Mouse (Mus musculus): ENCODE data around the gene Peg10. TPM values are rescaled to one million over a fixed set of nuclear protein-coding genes. Genes with fewer than 3 reads are reported as not detected.

Peg10 gene
- polyA plus RNA-seq (2012), result not detected in 2 replicates

DNA sequence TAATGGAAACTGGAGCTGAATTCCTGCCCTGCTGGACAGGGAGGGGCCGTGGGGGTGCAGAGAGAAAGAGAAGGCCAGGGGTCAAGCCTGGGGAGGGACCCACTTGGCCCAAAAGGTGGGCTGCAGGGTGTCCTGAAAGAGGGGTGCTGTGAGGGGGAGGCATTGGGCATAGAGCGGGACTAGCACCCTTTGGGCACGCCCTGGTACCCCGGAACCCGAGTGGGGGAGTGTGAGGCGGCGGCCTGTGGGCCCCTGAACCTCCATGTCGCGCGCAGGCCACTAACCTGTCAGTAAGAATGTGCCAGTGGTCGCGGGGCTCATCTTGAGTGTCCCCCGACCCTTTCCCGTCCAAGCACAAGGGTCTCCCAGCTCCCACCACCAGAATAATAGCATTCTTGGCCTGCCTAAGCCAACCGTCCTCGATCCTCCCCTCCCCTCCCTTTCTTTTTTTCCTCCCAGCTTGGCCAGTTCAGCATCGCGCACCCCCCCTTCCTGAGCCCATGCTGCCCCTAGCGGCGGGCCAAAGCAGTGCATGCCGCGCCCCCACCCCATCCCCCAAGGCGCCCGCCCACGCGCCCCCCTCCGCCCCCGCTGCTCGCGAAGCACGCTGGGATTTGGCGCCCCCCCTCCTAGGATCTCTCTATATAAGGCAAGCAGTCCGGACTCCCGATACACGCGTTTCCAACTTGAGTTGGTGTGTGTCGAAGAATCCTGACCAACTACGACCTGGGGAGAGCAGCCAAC, at the start of gene Peg10, which contains the start of gene Sgce:
Gene Peg10 (plus strand): TSS at position 611 of the 744 bp plus-strand sequence.
Gene Sgce (minus strand): TSS at position 512 of the 744 bp plus-strand sequence.
- no peak for TF ChIP-seq GATA1 (IDR thresholded peaks at IDR 0.05; ENCODE audit: low read length)

DNA sequence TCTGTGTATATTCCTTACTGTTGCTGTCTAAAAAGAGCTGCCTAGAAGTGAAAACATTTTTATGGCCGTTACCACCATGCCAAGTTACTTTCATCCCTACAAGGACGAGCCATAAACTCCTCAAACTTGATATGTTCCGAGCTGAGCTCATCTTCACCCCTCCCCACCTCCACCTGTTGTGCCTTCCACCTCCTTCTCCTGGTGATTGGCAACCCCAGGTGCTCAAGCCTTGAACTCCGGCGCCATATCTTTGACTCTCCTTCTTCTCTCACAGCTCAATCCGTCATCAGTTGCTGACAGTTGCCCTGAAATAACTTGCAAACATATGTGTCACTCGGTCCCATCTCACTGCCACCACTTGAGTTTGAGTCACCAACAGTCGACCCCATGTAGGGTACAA, 45.5 kb upstream of the Peg10 start:
- no peak for TF ChIP-seq GATA1 (IDR thresholded peaks at IDR 0.05; ENCODE audit: low read length)

DNA sequence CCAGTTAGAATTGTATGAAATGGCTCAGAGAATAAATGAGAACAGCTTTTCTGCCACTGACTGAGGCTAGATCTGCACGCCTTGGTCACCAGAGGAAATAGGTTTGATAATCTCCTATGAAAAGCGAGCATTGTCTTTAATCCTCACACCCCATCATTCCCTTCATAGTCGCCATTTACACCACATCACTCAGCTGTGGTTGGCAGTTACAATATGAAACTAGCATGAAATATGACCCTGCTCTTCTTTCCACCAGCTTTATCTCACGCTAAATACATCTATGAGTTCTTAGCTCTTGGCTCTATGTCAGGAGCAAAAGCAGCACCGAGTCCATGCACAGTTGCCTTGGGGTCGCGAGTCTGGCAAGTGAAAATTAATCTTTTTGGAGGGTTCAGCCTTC, 43.2 kb upstream of the Peg10 start:
- no peak for TF ChIP-seq GATA1 (IDR thresholded peaks at IDR 0.05; ENCODE audit: low read length)

DNA sequence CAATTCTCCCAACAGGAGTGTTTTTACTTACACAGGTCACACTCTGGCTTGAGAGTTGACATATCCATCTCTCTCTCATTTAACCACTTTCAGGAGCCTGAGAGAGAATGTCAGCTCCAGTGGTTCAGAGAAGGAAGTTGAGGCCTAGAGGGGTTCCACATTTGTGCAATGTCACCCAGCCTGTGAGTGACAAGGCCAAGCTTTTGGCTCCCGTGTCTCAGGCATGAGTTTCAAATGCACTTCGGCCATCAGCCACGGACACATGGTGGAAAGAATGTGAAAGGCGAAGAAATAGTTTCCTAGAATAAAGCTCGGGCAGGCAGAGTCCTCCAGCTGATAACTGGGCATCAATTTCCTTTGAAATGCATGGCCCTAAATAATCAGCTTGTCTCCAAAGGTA, 40.7 kb upstream of the Peg10 start:
- no peak for TF ChIP-seq GATA1 (IDR thresholded peaks at IDR 0.05; ENCODE audit: low read length)

DNA sequence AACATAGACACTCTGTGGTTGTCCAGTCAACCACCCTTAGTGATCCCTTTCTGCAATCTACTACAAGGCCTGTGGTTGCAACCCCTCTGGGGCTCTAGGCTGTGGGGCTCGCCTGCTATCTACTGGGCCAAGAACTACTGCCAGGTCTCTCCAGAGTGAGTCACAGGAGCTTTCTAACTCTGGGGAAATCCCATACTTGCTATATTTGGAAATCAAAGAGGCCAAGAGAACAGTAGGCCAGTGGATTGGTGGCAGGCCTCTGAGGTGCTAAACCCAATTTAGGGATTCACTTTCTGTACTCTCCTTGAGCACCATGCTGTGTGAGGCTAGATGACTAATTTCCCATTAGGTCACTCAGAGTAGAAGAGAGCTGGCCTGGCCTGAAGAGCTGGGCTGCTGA, 38.1 kb upstream of the Peg10 start:
- TF ChIP-seq GATA1 (IDR thresholded peaks at IDR 0.05; ENCODE audit: low read length), result no peak

DNA sequence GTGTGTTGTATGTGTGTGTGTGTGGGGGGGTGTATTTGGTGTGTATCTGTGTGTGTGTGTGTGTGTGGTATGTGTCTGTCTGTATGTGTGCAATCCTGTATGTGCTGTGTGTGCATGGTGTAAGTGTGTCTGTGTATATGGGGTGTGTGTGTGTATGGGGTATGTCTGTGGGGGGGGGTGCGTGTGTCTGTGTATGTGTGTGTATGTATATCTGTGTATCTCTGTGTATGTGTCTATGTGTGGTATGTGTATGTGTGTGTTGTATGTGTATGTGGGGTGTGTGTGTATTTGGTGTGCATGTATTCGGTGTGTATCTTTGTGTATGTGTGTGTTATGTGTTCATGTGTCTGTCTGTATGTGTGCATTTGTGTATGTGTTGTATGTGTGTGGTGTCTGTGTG, 30.9 kb upstream of the Peg10 start:
- TF ChIP-seq GATA1 (IDR thresholded peaks at IDR 0.05; ENCODE audit: low read length), result no peak

DNA sequence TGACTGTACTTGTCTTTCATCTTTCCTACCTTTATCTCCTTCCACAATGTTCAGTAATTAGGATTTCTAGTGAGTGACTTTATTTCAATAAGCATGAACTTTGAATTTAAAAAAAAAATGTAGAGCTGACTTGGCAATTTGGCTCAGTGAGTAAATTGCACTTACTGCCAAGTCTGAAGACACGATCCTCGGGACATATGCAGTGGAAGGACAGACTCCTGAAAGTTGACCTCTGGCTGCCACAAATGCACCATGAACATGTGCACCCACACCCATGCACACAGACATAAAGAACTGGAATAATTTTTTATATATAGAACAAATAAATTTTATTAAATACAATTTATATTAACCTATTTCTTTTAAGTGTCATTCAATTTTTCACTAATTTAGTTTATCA, 29.8 kb upstream of the Peg10 start:
- no peak for TF ChIP-seq GATA1 (IDR thresholded peaks at IDR 0.05; ENCODE audit: low read length)

DNA sequence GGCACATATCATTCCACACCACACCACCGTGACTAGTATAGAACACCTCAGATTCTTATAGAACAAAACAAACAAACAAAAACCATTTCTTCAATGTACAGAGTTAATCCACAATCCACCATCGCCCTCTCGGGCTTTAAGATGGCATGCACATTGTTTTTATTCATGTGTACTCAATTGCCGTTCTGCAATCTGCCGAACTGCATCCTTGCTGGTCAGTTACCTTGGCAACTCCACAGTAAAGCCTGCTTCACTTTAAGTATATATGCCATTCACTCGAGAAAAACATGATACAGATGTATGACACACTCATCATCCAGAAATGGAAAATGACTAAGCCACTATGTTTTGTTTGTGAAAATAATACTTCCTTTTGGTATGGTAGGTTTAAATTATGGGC, 25.0 kb upstream of the Peg10 start:
- no peak for TF ChIP-seq GATA1 (IDR thresholded peaks at IDR 0.05; ENCODE audit: low read length)

DNA sequence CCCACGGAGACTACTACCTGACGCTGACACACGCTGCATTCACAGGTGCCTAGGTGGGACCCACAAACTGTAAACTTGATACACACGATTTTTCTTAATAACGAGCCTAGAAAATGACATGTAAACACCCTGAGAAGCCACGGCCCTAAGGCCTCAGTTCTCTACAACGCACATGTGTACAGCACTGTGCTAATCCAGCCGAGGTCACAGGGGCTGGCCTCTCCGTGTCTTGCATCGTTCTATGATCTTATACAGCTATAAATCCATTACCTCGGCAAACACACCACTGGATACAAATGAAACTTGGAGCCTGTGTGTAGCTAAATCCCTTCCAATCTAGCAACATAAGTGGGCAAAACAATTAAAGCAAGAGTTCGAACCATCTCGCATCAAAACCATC, 24.4 kb upstream of the Peg10 start:
- no peak for TF ChIP-seq GATA1 (IDR thresholded peaks at IDR 0.05; ENCODE audit: low read length)

DNA sequence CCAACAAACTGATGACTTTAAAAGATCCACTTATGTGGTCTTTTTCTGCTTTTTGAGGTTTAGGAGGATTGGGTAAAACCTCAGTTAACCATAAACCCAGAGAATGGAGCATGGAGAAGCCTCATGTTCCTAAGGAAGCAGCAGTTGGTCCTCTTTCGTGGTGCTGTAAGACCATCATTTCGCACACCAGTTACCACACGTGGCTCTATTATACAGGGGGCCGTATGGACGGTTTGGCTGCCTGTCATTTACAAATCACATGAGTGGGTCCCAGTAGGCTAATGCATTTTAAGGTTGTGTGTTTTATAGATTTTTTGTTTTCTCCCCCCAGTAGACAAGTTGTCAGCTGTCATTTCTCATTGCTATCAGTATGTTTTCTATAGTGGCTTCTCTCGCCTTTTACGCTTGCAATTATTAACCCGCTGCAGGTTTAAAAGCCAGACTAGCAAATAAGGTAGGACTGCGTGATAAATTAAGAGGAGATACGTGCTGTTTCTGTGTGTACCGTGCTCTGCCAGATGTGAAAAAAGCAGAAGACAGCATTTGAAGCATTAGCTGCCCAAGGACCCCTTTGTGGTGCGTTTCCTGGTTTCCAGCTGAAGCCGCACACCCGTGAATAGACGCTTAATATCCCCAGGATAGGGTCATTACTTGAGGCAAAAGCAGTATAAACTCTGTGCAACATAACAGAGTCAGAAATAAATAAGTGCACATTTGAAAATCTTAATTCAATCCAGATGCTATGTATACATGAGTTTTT, 22.9 kb upstream of the Peg10 start:
- no peak for TF ChIP-seq GATA1 (IDR thresholded peaks at IDR 0.05; ENCODE audit: low read length)

DNA sequence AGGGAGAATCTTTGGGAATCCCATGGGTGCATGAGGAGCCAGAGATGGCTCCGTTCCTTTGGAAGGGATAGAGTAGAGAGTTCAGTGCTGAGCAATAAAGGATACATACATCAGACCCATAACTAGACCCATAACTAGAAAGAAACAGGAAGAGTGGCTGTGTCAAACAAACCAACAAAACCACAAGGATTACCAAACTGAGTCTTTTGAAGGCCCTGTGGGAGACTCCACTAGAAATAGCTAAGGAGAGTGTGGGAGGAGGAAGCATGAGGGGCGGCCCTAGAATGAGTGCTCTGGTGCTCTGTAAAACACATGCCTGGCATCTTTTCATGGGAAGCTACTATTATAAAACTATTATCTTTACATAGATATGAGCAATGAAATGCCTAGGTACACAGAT, 18.8 kb upstream of the Peg10 start:
- no peak for TF ChIP-seq GATA1 (IDR thresholded peaks at IDR 0.05; ENCODE audit: low read length)

DNA sequence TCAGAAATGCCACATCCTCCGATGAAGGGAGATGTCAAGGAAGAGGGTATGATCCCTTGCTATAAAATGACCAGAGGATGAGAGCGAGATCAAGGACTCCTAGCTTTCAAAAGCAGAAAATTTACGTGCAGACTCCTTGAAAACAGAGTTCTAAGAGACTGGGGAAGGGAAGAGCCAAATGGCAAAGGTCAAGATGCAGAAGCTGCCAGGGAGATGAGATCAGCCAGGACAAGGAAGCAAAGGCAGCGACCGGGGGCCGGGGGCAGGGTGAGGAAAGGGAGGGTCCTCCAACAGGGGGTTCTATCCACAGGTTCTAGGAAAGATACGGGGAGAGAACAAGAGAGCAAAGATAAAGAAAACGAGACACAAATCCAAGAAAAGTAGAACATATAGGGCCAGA, 15.4 kb upstream of the Peg10 start:
- no peak for TF ChIP-seq GATA1 (IDR thresholded peaks at IDR 0.05; ENCODE audit: low read length)

DNA sequence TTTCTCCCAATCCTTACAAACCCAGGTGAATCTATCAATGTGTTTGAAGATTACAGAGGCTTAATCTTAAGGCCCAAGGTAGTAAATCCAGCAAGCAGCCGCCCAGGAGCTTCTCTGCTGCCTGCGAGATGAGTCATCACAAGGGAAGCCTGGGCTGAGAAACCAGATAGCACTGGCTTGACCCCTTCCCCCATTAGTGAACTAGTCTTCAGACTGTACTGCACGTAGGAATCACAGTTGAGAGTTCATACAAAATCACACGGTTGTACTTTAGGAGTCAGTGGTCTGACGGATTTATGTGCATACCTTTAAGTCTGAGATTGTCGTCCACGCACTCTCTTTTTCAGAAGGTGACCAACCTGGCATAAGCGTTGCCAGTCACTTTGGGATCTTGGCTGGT, 13.9 kb upstream of the Peg10 start:
- no peak for TF ChIP-seq GATA1 (IDR thresholded peaks at IDR 0.05; ENCODE audit: low read length)

DNA sequence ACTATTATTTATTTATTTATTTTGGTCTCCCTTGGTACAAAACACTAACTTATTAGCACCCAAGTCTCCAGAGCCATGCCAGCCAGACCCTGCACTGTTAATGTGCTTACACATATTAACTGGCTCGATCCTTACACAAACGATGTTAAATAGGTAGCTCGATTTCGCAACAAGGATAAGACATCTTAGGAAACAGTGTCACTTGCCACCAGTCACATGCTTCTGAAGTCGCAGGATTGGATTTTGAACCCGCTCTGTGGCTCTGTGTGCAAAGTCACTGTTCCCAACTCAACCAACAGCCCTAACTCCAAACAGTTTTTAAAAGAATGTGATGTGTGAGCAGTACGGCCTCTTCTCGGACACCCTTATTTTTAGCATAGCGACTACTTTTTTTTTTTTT, 10.7 kb upstream of the Peg10 start:
- no peak for TF ChIP-seq GATA1 (IDR thresholded peaks at IDR 0.05; ENCODE audit: low read length)

DNA sequence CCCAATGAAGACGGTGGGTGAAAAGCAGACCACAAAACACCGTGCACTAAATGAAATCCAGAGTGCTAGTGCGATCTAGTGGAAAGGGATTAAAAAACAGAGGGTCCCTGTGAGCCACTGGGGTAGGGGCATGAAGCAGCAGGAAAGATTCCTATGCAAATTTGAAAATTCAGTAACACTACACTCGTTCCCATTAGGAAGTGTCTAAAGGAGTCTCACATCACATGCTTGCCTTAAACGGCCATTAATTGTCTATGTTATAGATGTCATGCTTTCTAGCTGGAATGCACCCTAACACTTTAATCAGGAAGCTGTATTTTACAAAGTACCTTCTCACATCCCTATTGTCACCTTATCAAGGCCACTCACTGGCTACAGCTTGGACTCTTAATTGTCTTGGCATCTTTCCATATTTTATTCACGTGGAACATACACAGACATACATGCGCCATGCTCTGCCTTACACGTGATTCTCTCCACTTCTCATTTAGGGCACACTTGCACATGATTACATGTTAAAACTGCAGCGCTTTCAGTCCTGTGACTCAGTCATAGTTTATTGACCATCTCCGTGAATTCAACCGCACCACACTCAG, 9.0 kb upstream of the Peg10 start:
- no peak for TF ChIP-seq GATA1 (IDR thresholded peaks at IDR 0.05; ENCODE audit: low read length)

DNA sequence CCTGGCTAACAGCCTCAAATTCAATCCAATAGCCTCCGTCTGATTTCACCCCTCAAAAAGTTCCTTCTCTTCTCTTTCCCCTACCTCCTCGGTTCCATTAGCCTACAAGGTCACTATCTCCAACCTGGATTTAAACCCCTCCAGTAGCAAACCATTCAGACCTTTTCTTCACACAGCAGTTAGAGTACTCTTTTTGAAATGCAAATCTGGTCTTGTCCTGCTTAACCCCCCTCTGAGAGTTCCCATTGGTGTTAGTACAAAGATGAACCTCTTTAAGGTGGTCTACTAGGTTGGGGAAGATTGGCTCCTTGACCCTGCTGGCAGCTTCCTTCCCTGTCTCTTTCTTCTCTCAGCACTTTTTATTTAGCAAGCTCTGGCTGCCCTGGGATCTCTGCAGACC, 8.4 kb upstream of the Peg10 start:
- no peak for TF ChIP-seq GATA1 (IDR thresholded peaks at IDR 0.05; ENCODE audit: low read length)
